Mouse (Mus musculus) lung, embryonic 14.5 days (tissue): ENCODE measurements around the gene Cntln. TPM values are rescaled to one million over a fixed set of nuclear protein-coding genes. Genes with fewer than 3 reads are reported as not detected.
A peak's percentile ranks its signal among the peaks of the same experiment; 100 is the strongest.

Experiments
- ATAC-seq: fragments of 200-750 bp; cut with Nextera tagmentation; 2 replicates; pipeline ENCODE4 v1.8.0; 2017; ENCODE audit warnings: mild to moderate bottlenecking, moderate TSS enrichment, moderate library complexity; ENCODE audit not compliant: insufficient read depth
- DNase-seq: peaks from one replicate; pipeline ENCODE4 v3.0.0-alpha.2; 2015
- H3K27ac ChIP-seq: fragments of 300-500 bp; sonication (generic); 2 replicates; pipeline ENCODE4 v1.5.1; 2014; ENCODE audit warnings: low read depth, mild to moderate bottlenecking, moderate library complexity
- H3K27me3 ChIP-seq: fragments of 300-500 bp; sonication (generic); 2 replicates; pipeline ENCODE4 v1.6.1; 2014; ENCODE audit warnings: low read length, control low read depth; ENCODE audit not compliant: insufficient read depth
- H3K36me3 ChIP-seq: fragments of 300-500 bp; sonication (generic); 2 replicates; pipeline ENCODE4 v1.6.1; 2014; ENCODE audit warnings: control low read depth; ENCODE audit not compliant: insufficient read depth
- H3K4me1 ChIP-seq: fragments of 300-500 bp; sonication (generic); 2 replicates; pipeline ENCODE4 v1.6.1; 2014; ENCODE audit warnings: antibody characterized with exemption, control low read depth; ENCODE audit not compliant: insufficient read depth
- H3K4me2 ChIP-seq: fragments of 300-500 bp; sonication (generic); 2 replicates; pipeline ENCODE4 v1.6.1; 2014; ENCODE audit warnings: mild to moderate bottlenecking
- H3K4me3 ChIP-seq: fragments of 300-500 bp; sonication (generic); 2 replicates; pipeline ENCODE4 v1.5.1; 2014; ENCODE audit warnings: low read depth, low read length
- H3K9ac ChIP-seq: fragments of 300-500 bp; sonication (generic); 2 replicates; pipeline ENCODE4 v1.6.1; 2014
- H3K9me3 ChIP-seq: fragments of 300-500 bp; sonication (generic); 2 replicates; pipeline ENCODE4 v1.6.1; 2016; ENCODE audit warnings: low read depth, low read length, control low read depth
- CTCF ChIP-seq: IDR thresholded peaks from 2 replicates; pipeline ENCODE4 v1.5.1; 2016; ENCODE audit warnings: antibody characterized with exemption, low read depth
- WGBS: fragments of 180-500 bp; shearing (Covaris S2); extraction: QIAGEN DNeasy Blood & Tissue Kit; methylation state at CpG from one replicate; pipeline ENCODE4 v1.1.7; 2014; 5-methylcytosine and 5-hydroxymethylcytosine counted together
- polyA plus RNA-seq: library from polyadenylated mRNA; unstranded; fragments of >200 nt; fragmentation: Nextera tagmentation; extraction: Ambion mirVana; gene quantifications from 2 replicates; pipeline ENCODE4 v1.2.1, GENCODE M21; 2014

The Cntln gene
- polyA plus RNA-seq, 1 experiment from 2014 or later, result 15.6 TPM

- no peak overlapping the region; the same call in 1 of the 2 replicates for H3K4me3 ChIP-seq
- no peaks in the 10 kb centered on the region for H3K36me3 ChIP-seq
- H3K4me1 ChIP-seq, result no peaks in the 10 kb centered on the region
- H3K4me2 ChIP-seq, result peak overlapping the region; percentile 48
- H3K27me3 ChIP-seq, result no peaks in the 10 kb centered on the region
- DNase-seq (peak; percentile 94), ATAC-seq (peak; percentile 82)
- 0 out of 2 replicates have a peak overlapping the region, but pooled peaks have one; percentile 34 for H3K9ac ChIP-seq
- H3K9me3 ChIP-seq, result no peaks in the 10 kb centered on the region
- TF ChIP-seq CTCF, result peak; percentile 85
- 19% methylated on average over 27 of the region's 27 CpGs for WGBS
- no peak overlapping the region for H3K27ac ChIP-seq
Observed at GRCm38 (mm10) chr4:85162468-85163312, 278.6 kb downstream of the Cntln start.

- H3K9me3 ChIP-seq, result no peaks in the 10 kb centered on the region
- no peak overlapping the region for H3K4me3 ChIP-seq
- no peak overlapping the region for H3K27ac ChIP-seq
- no peak for DNase-seq
- no peak overlapping the region for H3K4me2 ChIP-seq
- no peaks in the 10 kb centered on the region for H3K27me3 ChIP-seq
- no peak for TF ChIP-seq CTCF
- H3K4me1 ChIP-seq, result no peaks in the 10 kb centered on the region
- WGBS, result 78% methylated on average over 2 of the region's 2 CpGs
- ATAC-seq, result no peak
- no peak overlapping the region for H3K9ac ChIP-seq
- no peaks in the 10 kb centered on the region for H3K36me3 ChIP-seq
Observed at GRCm38 (mm10) chr4:85163313-85163615, 279.2 kb downstream of the Cntln start.

- Histone ChIP-seq H3K4me1 (no peaks in the 10 kb centered on the region), H3K27me3 (no peaks in the 10 kb centered on the region), H3K36me3 (no peaks in the 10 kb centered on the region), H3K9me3 (no peaks in the 10 kb centered on the region), H3K4me3 (no peak overlapping the region), H3K4me2 (no peak overlapping the region), H3K27ac (no peak overlapping the region), H3K9ac (no peak overlapping the region)
- ATAC-seq, result no peak
- TF ChIP-seq CTCF, result no peak
- DNase-seq, result no peak
- 91% methylated on average over 12 of the region's 12 CpGs for WGBS
Observed at GRCm38 (mm10) chr4:85168001-85168400, 283.9 kb downstream of the Cntln start.

GRCm38 (mm10) chr4:85175466-85175865 is 291.4 kb downstream of the Cntln start:
- H3K9me3 ChIP-seq, result no peaks in the 10 kb centered on the region
- H3K4me3 ChIP-seq, result no peak overlapping the region
- no peak for TF ChIP-seq CTCF
- H3K4me2 ChIP-seq, result no peak overlapping the region
- no peak overlapping the region for H3K27ac ChIP-seq
- ATAC-seq (no peak), DNase-seq (no peak)
- H3K9ac ChIP-seq, result no peak overlapping the region
- no peaks in the 10 kb centered on the region for H3K36me3 ChIP-seq
- no peaks in the 10 kb centered on the region for H3K27me3 ChIP-seq
- 81% methylated on average over 4 of the region's 4 CpGs for WGBS
- H3K4me1 ChIP-seq, result no peaks in the 10 kb centered on the region

- no peak for ATAC-seq
Observed at GRCm38 (mm10) chr4:85178394-85179051, 294.4 kb downstream of the Cntln start.

More at GRCm38 (mm10) chr4:85178394-85179051, 294.4 kb downstream of the Cntln start:
- WGBS, result 64% methylated on average over 9 of the region's 9 CpGs
- Histone ChIP-seq H3K27ac (no peak overlapping the region), H3K9ac (no peak overlapping the region), H3K27me3 (no peaks in the 10 kb centered on the region), H3K4me1 (no peaks in the 10 kb centered on the region), H3K9me3 (no peaks in the 10 kb centered on the region), H3K4me2 (no peak overlapping the region), H3K4me3 (no peak overlapping the region), H3K36me3 (no peaks in the 10 kb centered on the region)
- no peak for TF ChIP-seq CTCF
- no peak for DNase-seq

Other genes starting within 250 kb of the Cntln start
- gene Bnc2, start 209.0 kb upstream of the Cntln start, polyA plus RNA-seq, result 7.1 and 8.4 TPM in 2 replicates